Mouse (Mus musculus) midbrain, embryonic 10.5 days (tissue): ENCODE measurements around the gene Apol6. TPM values are rescaled to one million over a fixed set of nuclear protein-coding genes. Genes with fewer than 3 reads are reported as not detected.
A peak's percentile ranks its signal among the peaks of the same experiment; 100 is the strongest.
"Not testable (repeated sequence)": the region's sequence is repeated elsewhere in the genome, so short reads cannot be mapped to it uniquely, and the experiment has no call there.

Source experiments
- DNase-seq: peaks from one replicate; pipeline ENCODE4 v3.0.0-alpha.2; 2017; ENCODE audit warnings: low spot score
- H3K27ac ChIP-seq: fragments of 300-500 bp; sonication (generic); replicated peaks from 2 replicates; pipeline ENCODE4 v1.5.1; 2016; ENCODE audit warnings: mild to moderate bottlenecking
- H3K27me3 ChIP-seq: fragments of 300-500 bp; sonication (generic); 2 replicates; pipeline ENCODE4 v1.6.1; 2016; ENCODE audit warnings: low read depth, mild to moderate bottlenecking; ENCODE audit not compliant: poor library complexity, severe bottlenecking
- H3K36me3 ChIP-seq: fragments of 300-500 bp; sonication (generic); 2 replicates; pipeline ENCODE4 v1.6.1; 2016; ENCODE audit warnings: mild to moderate bottlenecking, moderate library complexity
- H3K4me1 ChIP-seq: fragments of 300-500 bp; sonication (generic); 2 replicates; pipeline ENCODE4 v1.6.1; 2016
- H3K4me3 ChIP-seq: fragments of 300-500 bp; sonication (generic); 2 replicates; pipeline ENCODE4 v1.5.1; 2016; ENCODE audit warnings: mild to moderate bottlenecking, moderate library complexity
- H3K9me3 ChIP-seq: fragments of 300-500 bp; sonication (generic); replicated peaks from 2 replicates; pipeline ENCODE4 v1.6.1; 2016; ENCODE audit warnings: mild to moderate bottlenecking
- WGBS: fragments of 180-500 bp; shearing (Covaris S2); methylation state at CpG from one replicate; pipeline ENCODE4 v1.1.7; 2016; 5-methylcytosine and 5-hydroxymethylcytosine counted together
- polyA plus RNA-seq: library from polyadenylated mRNA; unstranded; fragments of >200 nt; fragmentation: Nextera tagmentation; extraction: Ambion mirVana; gene quantifications from 2 replicates; pipeline ENCODE4 v1.2.1, GENCODE M21; 2016

Gene Apol6
- polyA plus RNA-seq, 1 experiment from 2014 or later: not detected

DNA sequence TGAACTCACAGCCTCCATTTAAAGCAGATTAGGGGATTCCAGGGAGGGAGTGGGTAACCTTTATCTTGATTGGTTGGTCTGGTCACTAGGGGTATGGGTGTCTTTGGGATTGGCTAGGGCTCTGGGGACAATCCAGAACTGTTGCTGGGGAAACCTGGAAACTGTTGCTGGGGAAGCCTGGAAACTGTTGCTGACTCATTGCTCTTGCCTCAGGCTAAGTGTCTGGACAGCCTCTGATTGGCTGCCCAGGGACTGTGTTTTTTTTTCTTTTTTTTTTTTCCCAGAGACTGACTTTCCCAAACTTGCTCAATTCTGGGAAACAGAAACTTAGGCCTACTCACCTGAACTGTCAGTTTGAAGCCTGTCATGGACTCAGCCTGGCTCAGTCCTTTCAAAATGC lies 14.0 kb downstream of the Apol6 start:
- Histone ChIP-seq H3K27ac (no peak overlapping the region), H3K27me3 (no peaks in the 10 kb centered on the region), H3K36me3 (no peaks in the 10 kb centered on the region), H3K4me1 (peaks cover 28% of the 10 kb centered on the region), H3K9me3 (peaks cover 10% of the 10 kb centered on the region; the same call in 1 of the 2 replicates), H3K4me3 (no peak overlapping the region)
- no peak for DNase-seq

DNA sequence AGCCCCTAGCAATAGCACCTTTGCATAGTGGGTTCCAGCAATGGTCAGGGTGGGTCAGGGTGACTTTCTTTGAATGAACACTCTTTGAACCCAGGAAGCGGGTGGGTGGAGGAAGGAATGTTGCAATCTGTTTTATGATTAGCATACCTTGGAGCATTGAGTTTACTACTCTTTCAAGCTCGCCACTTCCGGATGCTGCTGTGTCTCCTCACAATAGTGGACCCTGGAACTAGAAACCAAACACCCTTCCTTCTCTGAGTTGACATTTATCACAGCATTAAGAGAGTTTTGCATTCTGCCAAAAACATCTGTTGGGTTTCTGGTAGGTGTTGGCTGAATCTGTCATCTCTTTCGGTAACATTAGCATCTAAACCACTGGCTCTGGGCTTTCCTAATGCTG lies 14.9 kb downstream of the Apol6 start:
- DNase-seq, H3K36me3 ChIP-seq, H3K27me3 ChIP-seq, H3K27ac ChIP-seq, H3K4me3 ChIP-seq: not testable (repeated sequence)
- Histone ChIP-seq H3K9me3 (peaks cover 10% of the 10 kb centered on the region; the same call in 1 of the 2 replicates), H3K4me1 (peaks cover 24% of the 10 kb centered on the region)
- 95% methylated on average over 4 of the region's 4 CpGs for WGBS

DNA sequence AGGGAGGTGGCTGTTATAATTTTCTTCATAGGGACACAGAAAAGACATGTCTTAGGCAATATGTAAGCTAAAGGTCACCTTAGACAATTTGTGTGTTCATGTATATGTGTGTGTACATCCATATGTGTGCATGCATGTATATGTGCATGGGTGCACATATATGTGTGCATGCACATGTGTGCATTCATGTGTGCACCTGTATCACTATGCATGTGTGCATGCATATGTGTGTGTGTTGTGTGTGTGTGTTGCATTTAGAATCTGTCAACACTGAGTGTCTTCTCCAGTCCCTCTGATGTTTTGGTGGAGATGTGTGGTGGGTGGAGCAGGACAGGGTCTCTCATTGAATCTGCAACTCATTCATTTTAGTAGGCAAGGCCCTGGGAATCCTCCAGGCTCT lies 18.2 kb downstream of the Apol6 start:
- peaks cover 10% of the 10 kb centered on the region; the same call in 1 of the 2 replicates for H3K9me3 ChIP-seq
- H3K4me3 ChIP-seq: no peak overlapping the region

DNA sequence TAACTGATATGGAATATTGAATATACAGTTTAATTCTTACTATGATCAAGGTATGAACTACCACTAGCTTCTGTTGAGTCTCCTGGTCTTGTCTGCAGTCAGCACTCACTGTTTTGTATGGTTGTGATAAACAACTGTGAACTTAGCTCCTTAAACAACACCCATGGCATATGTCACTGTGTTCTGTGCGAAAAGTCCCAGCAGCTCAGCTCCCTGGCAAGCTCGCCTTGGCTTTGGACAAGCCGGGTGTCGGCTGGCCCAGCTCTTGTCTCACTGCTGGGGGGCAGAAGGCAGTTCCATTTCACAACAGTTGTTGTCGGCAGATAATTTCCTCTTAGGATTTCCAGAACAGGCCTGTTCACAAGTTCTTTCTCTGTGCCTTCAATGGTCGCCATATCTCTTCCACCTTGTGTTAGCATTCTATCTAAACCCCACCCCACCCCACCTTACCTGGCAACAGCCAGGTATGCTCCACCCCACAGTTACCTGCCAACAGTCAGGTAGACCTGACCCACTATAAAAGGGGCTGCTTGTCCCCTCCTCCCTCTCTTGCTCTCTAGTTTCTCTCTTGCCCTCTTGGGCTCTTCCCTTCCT lies 20.8 kb downstream of the Apol6 start:
- H3K9me3 ChIP-seq: no peaks in the 10 kb centered on the region

More for the DNA sequence above, 18.2 kb downstream of the Apol6 start:
- H3K27me3 ChIP-seq: no peaks in the 10 kb centered on the region
- H3K36me3 ChIP-seq: no peaks in the 10 kb centered on the region
- no peak for DNase-seq
- no peaks in the 10 kb centered on the region for H3K4me1 ChIP-seq
- no peak overlapping the region for H3K27ac ChIP-seq

DNA sequence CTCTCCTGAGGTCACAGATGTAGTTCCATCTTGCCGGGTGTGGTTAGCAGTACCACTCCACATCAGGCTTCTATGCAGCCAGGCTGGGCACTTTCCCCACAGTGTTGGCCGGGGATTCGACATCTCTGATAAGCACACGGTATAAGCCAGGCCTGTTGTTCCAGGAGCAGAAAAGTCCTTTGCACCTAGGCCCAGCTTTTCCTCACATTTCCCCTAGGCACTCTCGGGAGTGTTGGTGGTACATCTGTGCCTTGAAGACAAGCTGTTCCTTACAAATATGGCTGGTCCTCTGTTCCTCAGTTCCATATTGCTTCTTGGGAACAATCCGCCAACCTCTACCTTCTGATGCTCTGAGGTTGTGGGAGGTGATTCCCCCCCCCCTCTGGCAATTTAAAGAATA lies 21.7 kb downstream of the Apol6 start:
- no peak overlapping the region for H3K4me3 ChIP-seq
- no peaks in the 10 kb centered on the region for H3K27me3 ChIP-seq
- WGBS: 89% methylated on average over 6 of the region's 6 CpGs
- H3K27ac ChIP-seq: no peak overlapping the region
- no peaks in the 10 kb centered on the region for H3K36me3 ChIP-seq
- DNase-seq: no peak
- H3K9me3 ChIP-seq: no peaks in the 10 kb centered on the region
- peaks cover 2% of the 10 kb centered on the region for H3K4me1 ChIP-seq

More for the DNA sequence above, 20.8 kb downstream of the Apol6 start:
- H3K27me3 ChIP-seq: no peaks in the 10 kb centered on the region
- H3K4me3 ChIP-seq: no peak overlapping the region
- DNase-seq: no peak
- no peaks in the 10 kb centered on the region for H3K36me3 ChIP-seq
- no peaks in the 10 kb centered on the region for H3K4me1 ChIP-seq
- no peak overlapping the region for H3K27ac ChIP-seq
- WGBS: 92% methylated on average over 6 of the region's 6 CpGs

DNA sequence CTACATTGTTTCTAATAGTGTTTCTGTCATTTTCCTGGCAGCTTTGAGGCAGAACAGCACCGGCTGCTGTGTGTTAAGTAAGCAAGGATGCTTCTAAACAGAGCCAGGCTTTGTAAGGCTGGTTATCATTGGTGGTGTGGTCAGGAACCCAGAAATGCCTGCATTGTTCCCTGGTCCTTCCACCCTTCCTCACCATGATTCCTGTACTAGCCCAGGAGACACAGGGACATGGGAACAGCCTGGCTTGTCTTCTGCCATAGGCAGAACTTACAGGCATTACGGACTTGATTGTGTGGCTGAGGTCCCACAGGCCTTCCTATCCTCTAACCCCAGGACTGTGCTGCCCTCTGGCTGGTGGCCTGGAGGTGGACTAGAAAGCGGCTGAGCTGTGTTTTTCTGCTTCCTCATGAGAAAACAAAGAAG lies 23.9 kb downstream of the Apol6 start:
- Histone ChIP-seq H3K4me1 (peaks cover 12% of the 10 kb centered on the region), H3K9me3 (no peaks in the 10 kb centered on the region), H3K4me3 (no peak overlapping the region), H3K36me3 (no peaks in the 10 kb centered on the region), H3K27ac (no peak overlapping the region), H3K27me3 (no peaks in the 10 kb centered on the region)
- DNase-seq: no peak
- WGBS: 82% methylated on average over 3 of the region's 3 CpGs

DNA sequence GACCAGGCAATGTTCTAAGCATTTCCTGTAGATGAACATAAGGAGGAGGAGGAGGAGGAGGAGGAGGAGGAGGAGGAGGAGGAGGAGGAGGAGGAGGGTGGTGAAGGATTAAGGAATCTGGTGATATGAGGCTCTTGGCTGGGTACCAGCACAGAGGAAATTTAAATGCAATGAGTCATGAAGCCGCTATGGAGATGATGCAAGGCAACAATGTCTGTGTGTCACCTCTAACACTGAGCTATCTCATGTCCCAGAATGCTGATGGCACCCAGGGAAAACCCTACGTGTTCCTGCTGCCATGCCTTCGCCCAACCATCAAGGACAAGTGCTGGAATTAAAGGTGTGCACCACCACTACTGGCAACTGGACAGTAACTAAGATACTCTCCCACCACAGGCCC lies 24.5 kb downstream of the Apol6 start:
- no peaks in the 10 kb centered on the region for H3K36me3 ChIP-seq
- no peak overlapping the region for H3K4me3 ChIP-seq
- H3K9me3 ChIP-seq: no peaks in the 10 kb centered on the region
- H3K27ac ChIP-seq: no peak overlapping the region
- no peaks in the 10 kb centered on the region for H3K27me3 ChIP-seq
- no peak for DNase-seq
- peaks cover 12% of the 10 kb centered on the region for H3K4me1 ChIP-seq
- 94% methylated on average over 3 of the region's 3 CpGs for WGBS

DNA sequence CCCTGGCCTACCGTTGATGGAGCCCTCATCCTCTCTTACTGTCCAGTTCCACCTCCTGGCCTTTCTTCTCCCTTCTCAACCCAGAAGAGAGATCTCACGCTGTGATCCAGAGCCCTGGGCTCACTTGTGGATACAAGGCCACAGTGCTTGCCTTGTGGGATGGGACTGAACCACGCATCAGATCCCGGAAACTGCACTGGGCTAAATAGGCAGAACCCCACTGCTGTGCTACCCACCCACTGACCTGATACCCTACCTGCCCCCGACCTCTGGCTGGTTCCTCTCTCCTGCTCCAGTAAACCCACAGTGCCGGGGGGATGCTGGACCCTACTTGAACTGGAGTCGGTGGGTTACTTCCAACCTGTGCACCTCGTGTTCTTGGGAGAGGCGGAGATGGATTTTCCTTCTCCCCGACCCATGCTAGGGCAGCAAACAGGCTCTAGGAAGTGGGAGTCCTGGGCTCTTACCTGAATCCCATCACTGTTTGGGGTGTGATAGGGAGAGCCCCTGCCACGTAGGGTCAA lies 26.3 kb downstream of the Apol6 start:
- DNase-seq: no peak
- Histone ChIP-seq H3K36me3 (peaks cover 4% of the 10 kb centered on the region), H3K9me3 (no peaks in the 10 kb centered on the region), H3K27ac (0 out of 2 replicates have a peak overlapping the region, but pooled peaks have one; percentile 42), H3K4me1 (peaks cover 12% of the 10 kb centered on the region), H3K27me3 (no peaks in the 10 kb centered on the region), H3K4me3 (no peak overlapping the region)
- 86% methylated on average over 11 of the region's 11 CpGs for WGBS

DNA sequence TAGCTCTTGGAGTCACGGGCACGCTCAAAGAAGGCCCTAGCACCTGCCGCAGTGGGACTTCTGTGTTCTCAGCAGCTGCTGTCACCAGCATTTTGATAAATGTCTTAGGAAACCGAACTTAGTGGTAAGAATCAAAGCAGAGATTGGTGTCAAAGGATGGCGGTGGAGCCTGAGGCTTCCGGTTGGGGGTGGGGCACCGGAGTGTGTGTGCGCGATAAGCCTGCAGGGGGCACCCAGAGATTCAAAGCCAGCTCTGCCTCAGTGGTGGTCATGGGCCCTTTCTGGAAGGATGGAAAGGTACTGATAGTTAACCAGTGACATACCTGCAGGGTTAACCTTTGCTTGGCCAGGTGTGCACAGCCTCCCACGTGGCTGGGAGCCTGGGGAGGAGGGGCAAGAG lies 27.0 kb downstream of the Apol6 start:
- Histone ChIP-seq H3K27me3 (no peaks in the 10 kb centered on the region), H3K36me3 (peaks cover 10% of the 10 kb centered on the region), H3K27ac (peak overlapping the region; percentile 42; the same call in 1 of the 2 replicates), H3K4me1 (peaks cover 12% of the 10 kb centered on the region), H3K4me3 (0 out of 2 replicates have a peak overlapping the region, but pooled peaks have one; percentile 14), H3K9me3 (no peaks in the 10 kb centered on the region)
- WGBS: 22% methylated on average over 10 of the region's 10 CpGs
- DNase-seq: peak; percentile 34

DNA sequence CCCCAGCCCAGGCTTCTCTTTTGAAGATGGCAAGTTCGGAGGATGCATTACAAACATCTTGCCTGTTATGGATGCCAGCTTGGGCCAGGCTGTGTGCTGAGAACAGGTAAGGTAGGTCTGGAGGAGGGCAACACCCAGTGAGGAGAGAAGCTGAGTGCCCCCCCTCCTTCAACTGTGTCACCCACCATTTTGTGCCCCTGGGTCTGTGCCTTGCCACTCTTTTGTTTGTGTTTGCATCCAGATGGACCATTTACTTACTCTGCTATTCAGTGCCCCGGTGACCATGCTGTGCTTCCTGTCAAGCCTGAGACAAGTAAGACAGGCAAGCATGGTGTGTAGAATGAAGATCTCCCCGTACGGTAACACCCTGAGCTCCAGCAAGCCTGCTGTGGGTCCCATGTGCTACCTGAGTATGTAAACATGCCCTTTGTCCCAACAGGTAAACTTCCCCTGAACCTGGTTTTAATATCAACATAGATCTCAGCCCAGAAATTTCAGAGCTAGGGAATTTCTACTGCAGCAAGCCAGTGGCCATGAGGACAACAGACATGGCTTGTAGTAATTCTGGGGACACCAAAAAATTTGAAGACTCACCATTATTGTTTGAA lies 28.1 kb downstream of the Apol6 start:
- no peaks in the 10 kb centered on the region for H3K9me3 ChIP-seq
- H3K27ac ChIP-seq: no peak overlapping the region
- no peaks in the 10 kb centered on the region for H3K27me3 ChIP-seq
- 79% methylated on average over 4 of the region's 4 CpGs for WGBS
- H3K36me3 ChIP-seq: peaks cover 21% of the 10 kb centered on the region
- DNase-seq: no peak
- H3K4me3 ChIP-seq: no peak overlapping the region
- peaks cover 12% of the 10 kb centered on the region for H3K4me1 ChIP-seq

DNA sequence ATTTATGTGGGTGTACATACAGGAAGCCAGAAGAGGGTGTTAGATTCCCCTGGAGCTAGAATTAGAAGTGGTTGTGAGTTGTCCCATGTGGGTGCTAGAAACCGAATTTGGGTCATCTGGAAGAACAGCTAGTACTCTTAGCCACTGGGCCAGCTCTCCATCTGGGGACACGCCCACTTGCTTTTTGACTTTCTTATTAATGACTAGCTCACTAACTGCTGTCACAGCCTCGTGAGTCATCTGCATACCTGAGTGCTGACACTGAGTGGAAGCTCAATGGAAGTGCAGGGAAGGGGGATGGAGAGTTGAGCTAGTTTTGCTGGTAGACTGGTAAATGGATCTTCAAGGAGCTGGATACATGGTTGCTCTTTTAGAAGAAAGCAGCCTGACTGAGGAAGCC lies 32.0 kb downstream of the Apol6 start:
- Histone ChIP-seq H3K4me1 (peaks cover 7% of the 10 kb centered on the region), H3K27ac (no peak overlapping the region), H3K36me3 (peaks cover 44% of the 10 kb centered on the region), H3K4me3 (no peak overlapping the region), H3K27me3 (no peaks in the 10 kb centered on the region), H3K9me3 (no peaks in the 10 kb centered on the region)
- 84% methylated on average over 3 of the region's 3 CpGs for WGBS
- DNase-seq: no peak

DNA sequence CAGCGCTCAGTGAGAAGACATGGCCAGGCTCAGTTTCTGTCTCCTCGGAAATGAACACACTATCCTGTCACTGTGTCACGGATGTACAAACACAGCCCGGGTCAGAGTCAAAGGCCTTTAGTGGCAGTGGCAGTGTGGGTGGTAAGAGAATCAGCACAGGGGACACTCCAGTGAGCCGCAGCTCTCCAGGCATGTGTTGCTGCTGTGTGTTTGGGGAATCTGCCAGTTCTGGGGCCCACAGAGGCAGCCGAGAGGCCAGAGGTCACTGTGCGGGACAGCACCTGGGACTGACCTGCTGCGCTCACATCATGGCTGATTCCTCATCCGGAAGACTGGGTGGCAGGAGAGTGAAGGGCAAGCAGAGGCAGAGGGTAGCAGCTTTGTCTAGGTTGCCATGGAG lies 33.4 kb downstream of the Apol6 start:
- H3K9me3 ChIP-seq: no peaks in the 10 kb centered on the region
- peaks cover 56% of the 10 kb centered on the region for H3K36me3 ChIP-seq
- H3K4me1 ChIP-seq: no peaks in the 10 kb centered on the region
- no peaks in the 10 kb centered on the region for H3K27me3 ChIP-seq
- DNase-seq: no peak
- H3K27ac ChIP-seq: no peak overlapping the region
- no peak overlapping the region for H3K4me3 ChIP-seq
- 88% methylated on average over 9 of the region's 9 CpGs for WGBS

DNA sequence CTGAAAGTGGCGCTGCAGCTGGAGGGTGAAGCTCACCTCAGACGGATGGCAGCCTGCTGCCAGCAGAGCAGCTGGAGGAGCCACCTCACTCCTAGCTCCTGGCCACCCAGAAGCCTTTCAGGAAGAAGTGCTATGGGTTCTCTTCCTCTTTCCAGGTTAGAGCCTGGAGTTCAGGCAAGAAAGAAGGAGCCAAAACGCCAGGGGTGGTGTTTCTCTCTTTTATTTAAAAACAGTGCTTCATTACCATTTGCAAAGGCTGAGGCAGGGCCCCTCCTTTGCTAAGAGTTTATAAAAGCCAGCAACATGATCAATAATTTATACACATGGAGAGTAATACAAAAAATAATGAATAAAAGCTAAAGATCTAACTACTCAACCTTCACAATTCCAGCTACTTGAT lies 34.3 kb downstream of the Apol6 start:
- Histone ChIP-seq H3K27me3 (no peaks in the 10 kb centered on the region), H3K4me1 (no peaks in the 10 kb centered on the region), H3K9me3 (no peaks in the 10 kb centered on the region), H3K27ac (no peak overlapping the region; the same call in 1 of the 2 replicates), H3K36me3 (peaks cover 63% of the 10 kb centered on the region), H3K4me3 (no peak overlapping the region)
- no peak for DNase-seq
- 59% methylated on average over 3 of the region's 3 CpGs for WGBS
